Mouse (Mus musculus): ENCODE data around the gene Cdh13.
"Not testable (repeated sequence)": the region's sequence is repeated elsewhere in the genome, so short reads cannot be mapped to it uniquely, and the experiment has no call there.

Cdh13 gene

DNA sequence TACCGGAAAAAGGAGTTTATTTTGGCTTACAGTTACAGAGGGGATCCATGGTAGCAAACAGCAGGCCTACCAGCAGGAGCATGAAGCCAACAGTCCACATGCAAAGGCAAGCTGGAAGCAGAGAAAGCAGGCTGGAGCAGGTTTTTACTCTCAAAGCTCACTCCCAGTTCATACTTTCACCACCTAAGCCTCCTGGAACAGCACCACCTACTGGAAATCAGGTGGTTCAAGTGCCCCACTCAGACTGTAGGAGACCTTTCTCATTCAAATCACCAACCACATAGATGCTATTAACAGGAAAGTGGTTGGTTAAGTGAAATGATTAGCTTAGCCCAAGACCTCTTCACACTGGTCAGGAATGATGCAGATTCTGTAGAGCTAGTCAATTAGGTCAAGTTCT lies 402.3 kb downstream of the Cdh13 start:
- DNase-seq (ENCODE audit: low spot score): no peak

DNA sequence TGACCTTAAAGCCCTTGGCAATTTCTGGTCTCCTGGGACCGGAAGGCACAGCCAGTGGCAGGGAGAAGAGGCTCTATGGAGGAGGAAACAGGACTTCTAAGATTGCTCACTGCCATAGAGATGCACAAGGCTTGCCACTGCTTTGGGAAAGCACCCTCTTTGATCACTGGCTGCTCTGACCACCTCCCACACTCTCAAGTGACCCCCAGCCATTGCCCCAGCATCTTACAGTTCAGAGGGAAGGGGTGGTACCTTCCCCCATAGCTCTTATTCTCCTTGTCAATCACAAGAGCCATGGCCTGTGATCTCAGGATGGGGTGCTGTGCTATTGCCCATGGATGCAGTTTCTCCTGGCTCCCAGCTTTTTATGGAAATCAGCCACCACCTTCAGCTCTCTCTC lies 406.3 kb downstream of the Cdh13 start:
- no peak for DNase-seq (ENCODE audit: low spot score)

DNA sequence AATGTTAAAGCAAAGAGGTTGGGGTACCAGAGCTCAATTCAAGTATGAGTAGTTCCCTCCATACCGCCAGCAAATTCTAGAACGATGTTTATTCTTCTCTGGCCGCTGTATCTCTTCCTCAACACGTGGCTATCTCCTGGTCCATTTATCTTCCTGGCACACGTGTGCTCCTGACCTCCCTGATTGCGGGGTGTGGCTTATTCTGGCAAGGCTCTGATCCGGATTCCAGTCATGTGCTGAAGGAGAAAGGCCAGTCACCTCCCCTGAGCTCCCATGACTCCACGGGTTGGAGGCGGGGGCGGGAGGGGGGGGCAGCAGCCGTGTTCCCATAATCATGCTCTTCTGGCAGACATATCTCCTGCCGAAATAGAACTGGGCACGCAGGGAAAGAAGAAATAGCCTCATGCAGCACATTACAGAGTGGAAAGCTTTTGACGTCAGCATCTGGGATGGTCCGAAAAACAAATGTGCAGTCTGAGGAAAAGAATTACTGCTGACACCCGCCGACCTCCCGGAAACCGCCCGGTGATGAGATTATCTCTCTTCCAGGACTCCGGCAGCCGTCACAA lies 417.9 kb downstream of the Cdh13 start:
- no peak for DNase-seq (ENCODE audit: low spot score)

DNA sequence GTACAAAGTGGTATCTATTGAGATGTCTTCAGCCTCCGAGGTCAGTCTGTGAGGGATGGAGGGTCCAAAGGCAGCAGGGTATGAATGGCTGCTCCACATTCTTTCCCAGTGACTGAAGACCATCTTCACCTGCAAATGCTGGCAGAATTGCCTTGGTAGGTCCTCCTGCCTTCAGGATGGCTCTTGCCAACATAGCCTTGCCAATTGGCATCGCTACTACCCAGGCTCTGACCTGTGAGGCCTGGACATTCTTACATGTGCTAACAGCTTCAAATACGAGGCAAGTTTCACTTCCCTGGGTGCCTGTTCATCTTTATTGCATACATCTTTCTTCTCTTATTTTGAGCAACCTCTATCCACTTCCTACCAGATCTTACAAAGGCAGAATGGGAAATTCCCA lies 425.8 kb downstream of the Cdh13 start:
- no peak for DNase-seq (ENCODE audit: low spot score)

DNA sequence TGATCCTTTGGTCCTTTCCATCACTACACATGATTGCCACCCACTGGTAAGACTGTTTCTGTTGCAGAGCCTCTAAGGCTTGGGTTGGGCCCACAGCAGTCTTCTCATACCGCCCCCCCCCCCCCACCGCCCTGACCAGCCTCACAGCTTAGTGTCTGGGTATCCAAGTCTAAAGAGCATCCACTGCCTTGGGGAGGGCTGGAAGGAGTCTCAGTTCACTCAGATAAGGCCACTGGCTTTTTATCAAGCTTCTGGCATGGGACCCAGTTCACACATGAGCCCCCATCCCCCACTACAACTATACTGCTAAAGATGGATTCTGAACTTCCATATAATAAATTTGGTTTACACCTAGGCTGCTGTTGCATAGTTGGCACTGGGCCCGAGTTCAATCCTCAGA lies 428.1 kb downstream of the Cdh13 start:
- no peak for DNase-seq (ENCODE audit: low spot score)

DNA sequence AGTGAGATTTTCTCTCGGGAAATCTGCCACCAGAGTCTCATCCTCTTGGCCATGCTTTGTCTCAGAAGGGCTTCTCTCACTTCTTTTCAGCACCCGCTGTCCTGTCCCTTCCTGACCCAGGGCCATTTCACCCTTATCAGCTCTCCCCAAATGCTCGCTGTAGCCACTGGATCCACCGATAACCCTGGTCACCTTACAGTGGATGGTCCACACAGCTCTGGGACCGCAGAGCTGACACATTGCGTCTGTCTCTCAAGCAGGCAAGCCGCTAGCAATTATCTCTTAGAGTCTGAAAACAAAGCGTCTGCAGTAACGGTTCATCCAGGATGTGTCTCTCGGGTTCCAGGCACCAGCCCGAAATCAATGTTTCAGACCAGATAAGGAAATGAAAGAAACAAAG lies 429.6 kb downstream of the Cdh13 start:
- DNase-seq (ENCODE audit: low spot score): no peak

DNA sequence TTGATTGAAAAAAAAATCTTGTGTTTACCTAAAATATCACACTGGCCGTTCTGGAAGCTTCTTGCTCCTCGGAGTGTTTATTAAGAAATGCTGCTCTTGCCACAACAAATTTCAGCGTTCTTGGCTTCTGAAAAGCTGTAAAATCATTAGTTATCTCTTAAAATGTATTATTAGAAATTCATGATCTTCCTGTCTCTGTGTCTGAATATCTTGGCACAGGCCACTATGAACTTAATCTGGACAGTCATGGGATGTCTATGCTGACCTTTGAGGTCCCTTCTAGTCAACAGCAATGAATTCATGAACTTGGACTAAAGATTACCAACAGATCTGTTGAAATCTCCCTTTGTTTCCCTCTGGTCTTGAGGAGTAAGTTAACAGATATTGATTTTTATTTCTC lies 430.1 kb downstream of the Cdh13 start:
- DNase-seq (ENCODE audit: low spot score): no peak

DNA sequence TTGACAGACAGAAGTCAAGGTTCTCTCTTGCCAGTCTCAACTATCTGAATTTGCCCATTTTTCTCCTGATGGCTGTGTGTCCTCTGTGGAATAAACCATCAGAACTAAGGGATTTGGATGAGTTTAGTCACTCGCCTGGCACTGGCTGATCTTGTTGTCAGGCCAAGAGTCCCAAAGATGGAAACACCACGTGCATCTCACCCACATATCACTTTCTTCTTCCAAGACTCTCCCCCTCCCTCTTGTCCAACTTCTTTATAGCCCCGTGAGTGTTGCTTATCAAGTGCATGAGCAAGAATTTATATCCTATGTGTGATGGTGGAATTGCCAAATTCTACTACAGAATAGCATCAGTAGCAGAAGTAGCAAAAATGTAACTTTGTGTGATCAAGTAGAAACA lies 439.4 kb downstream of the Cdh13 start:
- DNase-seq (ENCODE audit: low spot score): peak; percentile 17

DNA sequence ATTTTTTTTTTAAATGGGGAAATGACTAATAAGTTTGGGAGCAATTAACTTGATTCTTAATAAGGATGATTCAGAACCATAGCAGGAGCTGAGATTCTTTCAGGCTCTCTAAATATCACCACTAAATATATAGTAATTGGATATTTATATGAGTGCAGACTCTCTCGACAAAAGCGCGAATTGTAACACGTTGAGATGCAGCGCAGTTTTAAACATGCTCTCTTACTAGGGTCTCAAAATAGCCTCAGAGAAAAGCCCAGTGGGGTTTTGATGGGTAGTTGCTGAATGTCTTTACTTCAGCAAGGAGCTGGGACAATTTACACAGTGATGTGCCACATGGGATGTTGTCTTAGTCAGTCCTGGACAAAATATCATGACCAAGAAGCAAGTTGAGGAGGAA lies 442.1 kb downstream of the Cdh13 start:
- no peak for DNase-seq (ENCODE audit: low spot score)

DNA sequence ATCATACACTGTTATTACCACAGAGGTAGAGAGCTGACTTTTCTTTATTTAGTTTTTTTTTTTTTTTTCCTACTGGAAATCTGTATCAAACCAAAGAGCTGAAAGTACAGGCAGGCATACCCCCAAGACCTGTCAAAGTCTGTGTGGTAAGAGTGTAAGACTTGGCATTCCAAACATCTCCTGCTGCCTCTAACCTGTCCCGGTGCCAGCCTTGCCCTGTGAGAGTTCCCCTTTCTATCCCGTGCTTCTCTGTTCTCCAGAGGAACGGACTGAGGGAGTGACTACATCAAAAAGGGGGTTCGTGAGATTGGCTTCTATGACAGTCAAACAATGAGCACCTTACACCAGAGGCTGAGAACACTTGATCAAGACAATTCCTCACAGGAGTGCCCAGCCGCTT lies 458.2 kb downstream of the Cdh13 start:
- DNase-seq (ENCODE audit: low spot score): no peak

DNA sequence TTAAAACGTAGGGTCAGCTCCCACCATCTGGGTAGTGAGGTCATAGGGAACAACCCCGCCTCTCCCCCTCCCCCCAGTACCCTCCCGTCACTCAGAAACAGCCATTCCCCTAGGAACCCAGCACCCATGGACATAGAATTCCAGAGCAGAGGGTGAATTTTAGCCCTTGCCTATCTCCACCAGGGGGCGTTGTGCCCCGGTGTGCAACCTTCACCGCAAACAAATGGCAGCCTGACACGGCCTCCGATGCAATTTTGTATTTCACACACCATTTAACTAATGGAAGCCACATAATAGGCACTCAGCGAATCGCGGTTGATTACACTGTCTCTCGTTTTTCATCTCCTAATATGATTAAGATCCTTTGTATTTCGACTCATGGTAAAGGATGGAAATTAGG lies 461.5 kb downstream of the Cdh13 start:
- DNase-seq (ENCODE audit: low spot score): no peak

DNA sequence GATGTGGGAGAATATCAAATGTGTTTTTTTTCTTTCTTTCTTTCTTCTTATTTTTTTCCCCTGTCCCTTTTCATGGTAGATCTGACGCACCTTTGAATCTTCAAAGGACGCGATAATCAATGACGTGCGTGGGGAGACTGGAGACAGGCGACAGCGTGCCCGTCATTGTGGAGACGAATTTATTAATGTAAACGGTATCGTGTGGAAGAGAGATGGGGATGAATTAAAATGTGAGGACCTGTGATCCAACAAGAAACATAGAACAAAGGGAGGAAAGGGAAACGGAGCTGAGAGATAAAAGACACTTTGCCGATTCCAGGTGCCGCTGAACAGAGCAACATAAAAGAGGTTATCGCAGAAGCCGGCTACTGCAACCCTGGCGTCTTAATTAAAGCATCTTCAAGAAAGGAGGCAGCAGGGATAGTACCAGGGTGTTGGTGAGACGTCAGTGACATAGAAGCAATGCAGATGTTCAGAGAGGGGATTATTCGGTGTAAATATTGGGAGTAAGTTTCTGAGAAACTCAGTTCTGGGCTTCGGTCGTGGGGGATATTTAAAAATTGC lies 464.6 kb downstream of the Cdh13 start:
- DNase-seq (ENCODE audit: low spot score): no peak

DNA sequence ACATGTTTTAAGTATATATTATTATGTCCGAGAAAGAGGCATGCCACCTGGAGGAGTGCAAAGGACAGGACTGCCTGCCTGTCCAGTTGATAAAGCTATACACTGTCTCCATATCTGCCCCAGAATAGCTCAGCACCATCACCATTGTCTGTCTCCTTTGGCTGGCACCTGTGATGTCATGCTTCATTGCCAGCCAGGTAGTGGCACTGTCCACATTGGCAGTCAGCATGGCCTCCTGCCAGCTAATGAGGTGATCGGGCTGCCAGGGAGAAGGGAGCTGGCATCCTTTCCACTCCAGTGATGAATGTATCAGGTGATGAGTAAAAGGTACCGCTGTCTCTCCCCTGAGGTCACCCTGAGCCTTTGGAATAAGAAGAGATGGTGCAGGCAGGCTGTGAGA lies 465.7 kb downstream of the Cdh13 start:
- DNase-seq (ENCODE audit: low spot score): no peak

DNA sequence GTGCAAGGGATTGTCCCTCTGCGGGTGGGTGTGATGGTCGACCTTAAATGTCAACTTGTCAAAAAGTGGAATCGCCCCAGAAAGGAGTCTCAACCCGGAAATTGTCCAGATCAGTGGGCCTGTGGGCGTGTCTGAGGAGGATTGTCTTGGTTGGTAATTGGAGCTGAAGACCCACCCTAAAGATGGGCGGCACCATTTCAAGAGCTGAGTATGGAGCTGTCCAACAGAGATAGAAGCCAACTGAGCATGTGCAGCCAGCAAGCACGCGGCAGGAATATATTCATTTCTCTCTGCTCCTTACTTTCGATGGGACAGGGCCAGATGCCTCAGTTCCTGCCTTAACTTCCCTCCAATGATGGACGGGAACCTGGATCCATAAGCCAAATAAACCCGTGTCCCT lies 466.3 kb downstream of the Cdh13 start:
- DNase-seq (ENCODE audit: low spot score): no peak

DNA sequence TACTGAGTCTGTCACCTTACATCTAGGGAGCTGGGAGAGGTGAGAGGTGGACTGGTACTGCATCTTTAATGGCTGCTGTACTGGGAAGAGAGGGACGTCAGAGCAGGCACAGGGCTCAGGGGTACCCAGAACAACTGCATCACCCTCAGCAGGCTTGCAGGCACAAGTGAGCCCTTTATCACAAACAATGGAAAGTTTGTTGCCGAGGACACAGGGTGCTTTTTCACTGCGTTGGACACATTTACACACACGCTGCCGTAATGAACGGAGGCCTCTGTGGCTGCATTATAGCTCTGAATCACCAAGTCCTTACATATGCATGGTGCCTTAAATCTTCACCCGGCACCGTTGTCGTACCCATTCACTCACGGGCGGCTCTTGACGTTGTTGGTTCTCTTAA lies 470.2 kb downstream of the Cdh13 start:
- peak; percentile 36 for DNase-seq (ENCODE audit: low spot score)

DNA sequence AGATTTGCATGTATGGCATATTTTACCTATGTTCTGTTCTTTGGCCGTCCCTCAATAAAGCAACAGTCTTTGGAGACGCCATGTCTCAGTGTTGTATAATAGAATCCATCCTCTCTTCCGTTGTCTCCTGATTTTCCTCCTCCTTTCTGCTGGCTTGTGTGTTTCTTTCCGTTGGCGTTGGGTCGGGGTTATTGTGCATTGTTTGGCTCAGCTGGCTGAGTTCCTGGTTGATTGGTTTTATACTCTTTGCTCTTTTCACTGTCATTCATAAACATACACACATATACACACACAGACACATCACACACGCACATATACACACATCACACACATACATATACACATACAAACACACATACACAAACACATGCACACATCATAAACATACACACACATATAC lies 470.6 kb downstream of the Cdh13 start:
- peak; percentile 32 for DNase-seq (ENCODE audit: low spot score)

DNA sequence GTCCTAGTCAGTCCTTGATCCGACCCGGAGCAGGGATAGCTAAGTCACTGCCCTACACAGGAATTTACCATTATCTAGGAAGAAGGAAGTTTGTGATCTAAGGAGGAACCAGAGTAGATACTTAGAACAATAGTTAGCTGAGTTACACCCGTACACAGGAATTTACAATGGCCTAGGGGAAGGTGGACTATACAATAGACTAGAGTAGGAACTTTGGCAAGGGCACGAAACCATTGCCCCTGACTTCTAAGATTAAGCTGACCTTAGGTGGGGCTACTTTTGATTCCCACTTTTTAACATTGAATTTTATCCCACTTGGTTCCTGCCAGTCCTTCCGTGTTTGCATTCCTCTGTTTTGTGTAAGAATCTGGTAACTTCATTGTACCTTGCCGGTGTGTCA lies 494.0 kb downstream of the Cdh13 start:
- not testable (repeated sequence) for DNase-seq (ENCODE audit: low spot score)

DNA sequence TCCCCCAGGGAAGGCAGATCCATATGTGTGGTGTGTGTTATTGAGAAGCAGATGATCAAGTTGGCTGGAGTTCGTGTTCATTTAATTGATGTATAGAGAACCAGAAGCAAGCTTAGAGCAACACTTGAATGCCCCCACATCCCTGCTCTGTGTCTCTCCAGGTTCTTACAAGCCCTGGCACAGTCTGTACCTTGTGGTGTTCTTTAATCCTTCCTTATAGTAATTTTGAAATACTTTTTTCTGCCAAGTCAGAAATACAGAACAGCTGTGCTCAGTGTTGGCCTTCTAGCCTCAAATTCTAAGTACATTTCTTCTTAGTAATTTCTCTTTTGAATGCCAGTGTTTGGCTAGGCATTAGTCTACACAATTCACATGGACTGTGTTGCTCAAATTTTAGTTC lies 494.8 kb downstream of the Cdh13 start:
- DNase-seq (ENCODE audit: low spot score): no peak

DNA sequence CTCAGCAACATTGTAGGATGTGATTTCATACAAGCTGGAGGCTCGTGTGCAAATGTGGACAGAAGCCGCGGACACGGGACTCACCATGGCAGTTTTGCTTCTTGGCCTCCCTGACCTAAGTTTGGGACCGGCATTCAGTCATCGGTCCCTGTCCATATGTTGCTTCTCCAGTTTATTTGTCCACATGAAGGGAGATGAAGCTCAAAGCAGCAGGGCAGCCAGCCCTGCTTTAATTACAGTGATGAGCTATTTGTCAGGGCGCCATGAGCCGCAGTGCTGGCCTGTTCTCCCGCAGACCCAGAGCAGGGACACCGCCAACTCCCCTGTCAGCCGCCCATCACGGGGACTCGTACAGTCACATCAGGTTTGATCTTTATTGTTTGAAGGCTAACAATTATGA lies 502.1 kb downstream of the Cdh13 start:
- DNase-seq (ENCODE audit: low spot score): no peak

DNA sequence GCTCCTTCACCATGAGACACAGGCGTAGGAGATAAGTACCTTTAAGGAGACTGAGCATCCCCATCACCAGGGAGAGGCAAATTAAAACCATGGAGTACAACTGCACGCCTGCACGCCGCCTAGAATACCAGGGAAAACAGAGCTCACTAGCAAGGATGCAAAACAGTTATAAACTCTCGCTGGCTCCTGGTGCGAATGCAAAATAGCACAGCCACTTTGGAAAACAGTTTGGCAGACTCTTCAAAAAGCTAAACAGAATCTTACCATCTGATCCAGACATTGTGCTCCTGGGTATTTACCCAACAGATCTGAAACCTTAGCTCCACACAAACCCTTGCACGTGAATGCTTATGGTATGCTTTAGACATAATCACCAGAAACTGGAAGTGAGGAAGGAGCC lies 506.1 kb downstream of the Cdh13 start:
- no peak for DNase-seq (ENCODE audit: low spot score)

DNA sequence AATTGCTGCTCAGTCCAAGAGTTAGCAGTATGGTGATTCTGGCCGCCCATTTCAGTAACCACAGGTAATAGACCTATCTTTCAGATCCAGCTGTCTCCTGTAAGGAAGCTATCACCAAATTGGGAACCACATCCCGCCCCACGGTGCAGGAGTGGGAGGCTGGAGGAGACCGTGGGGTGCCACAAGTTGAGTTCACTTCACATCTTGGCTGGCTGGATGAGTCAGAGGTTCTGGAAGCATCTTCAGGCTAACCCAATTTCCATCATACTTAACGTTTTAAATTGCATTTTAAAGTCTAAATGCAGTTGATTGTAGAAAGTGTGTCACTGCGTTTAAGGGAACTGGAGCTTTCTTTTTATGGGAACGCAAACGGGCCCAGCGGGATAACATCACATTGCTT lies 511.4 kb downstream of the Cdh13 start:
- DNase-seq (ENCODE audit: low spot score): peak; percentile 33

DNA sequence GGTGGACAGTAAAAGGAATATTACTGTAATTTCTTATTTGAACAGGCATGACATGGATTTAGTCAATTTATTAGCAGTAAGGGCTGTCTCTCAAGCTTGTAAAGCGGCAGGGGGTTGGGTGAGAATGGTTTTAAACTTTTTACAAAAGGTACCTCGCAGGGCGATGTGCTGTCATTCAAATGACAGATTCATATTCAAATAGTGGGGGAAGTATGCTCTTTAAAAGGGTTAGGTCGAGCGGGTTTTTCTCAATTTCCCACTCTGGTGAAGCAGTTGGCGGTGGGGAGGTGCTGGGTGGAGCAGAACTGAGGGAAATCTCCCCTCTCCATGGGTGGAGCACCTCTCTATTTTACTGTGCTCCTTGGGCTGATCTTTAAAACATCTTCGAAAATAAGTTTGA lies 513.0 kb downstream of the Cdh13 start:
- DNase-seq (ENCODE audit: low spot score): no peak

DNA sequence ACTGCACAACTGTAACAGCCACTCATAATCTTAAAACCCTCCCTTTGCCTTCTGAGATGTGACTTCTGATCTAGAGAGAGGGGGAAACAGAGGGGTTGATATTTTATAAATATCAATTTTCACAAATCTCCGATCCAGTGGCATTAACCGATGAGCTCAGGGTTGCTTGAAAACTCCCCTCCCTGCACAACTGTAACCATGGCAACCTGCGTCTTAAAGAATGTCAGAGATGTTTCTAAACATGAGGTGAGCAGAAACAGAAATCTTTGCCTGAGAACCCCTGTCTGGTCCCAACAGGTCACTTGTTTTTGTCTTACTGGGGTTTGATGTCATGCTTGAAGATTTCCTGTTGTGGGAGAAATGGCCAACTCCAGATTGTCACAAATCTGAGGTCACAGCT lies 513.6 kb downstream of the Cdh13 start:
- no peak for DNase-seq (ENCODE audit: low spot score)

DNA sequence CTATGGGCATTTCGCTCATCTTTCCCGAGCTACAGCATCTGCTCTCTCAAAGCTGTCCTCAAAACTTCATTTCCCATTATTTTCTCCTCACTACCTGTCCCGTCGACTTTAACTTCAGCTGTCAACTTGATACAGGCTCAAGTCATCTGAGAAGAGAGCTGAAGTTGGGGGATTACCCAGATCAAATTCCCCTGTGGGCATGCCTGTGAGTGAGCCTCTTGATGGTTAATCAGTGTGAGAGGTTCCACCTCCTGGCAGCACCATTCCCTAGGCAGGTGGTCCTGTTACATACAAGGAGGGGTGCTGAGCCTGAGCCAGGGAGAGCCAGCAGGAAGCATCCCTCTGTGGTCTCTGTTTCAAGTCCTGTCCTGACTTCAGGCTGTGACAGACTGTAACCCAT lies 519.6 kb downstream of the Cdh13 start:
- DNase-seq (ENCODE audit: low spot score): no peak

DNA sequence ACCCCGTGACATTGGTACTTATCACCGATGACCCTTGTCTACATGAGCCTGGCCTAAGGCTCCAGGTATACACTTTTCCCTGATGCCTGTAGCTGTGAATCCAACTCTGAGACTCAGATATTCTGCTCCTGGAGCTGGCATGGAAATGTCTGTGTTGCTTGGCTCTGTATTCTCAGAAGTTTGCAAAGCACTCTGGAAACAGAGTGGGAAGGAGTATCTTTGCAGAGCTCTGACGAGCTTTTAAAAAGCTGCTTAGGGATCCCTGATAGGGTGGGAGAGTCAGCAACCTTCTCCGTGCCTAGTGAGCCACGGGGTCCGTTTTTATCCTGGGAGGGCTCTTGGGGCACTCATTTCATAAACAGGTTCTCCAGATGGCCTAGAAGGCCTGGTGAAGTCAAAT lies 526.1 kb downstream of the Cdh13 start:
- DNase-seq (ENCODE audit: low spot score): no peak
